Mouse (Mus musculus) limb, embryonic 10.5 days (tissue): Measurements from ENCODE around the gene Eef1a2. TPM values are rescaled to one million over a fixed set of nuclear protein-coding genes. Genes with fewer than 3 reads are reported as not detected.
"Not testable (repeated sequence)": the region's sequence is repeated elsewhere in the genome, so short reads cannot be mapped to it uniquely, and the experiment has no call there.

Experiments
- DNase-seq: peaks from one replicate; pipeline ENCODE4 v3.0.0-alpha.2; 2017; ENCODE audit warnings: low spot score
- H3K27ac ChIP-seq: fragments of 300-500 bp; sonication (generic); 2 replicates; pipeline ENCODE4 v1.5.1; 2016; ENCODE audit warnings: mild to moderate bottlenecking
- H3K27me3 ChIP-seq: fragments of 300-500 bp; sonication (generic); 2 replicates; pipeline ENCODE4 v1.6.1; 2016; ENCODE audit warnings: low read depth, mild to moderate bottlenecking; ENCODE audit not compliant: poor library complexity, severe bottlenecking
- H3K36me3 ChIP-seq: fragments of 300-500 bp; sonication (generic); 2 replicates; pipeline ENCODE4 v1.6.1; 2016; ENCODE audit warnings: mild to moderate bottlenecking, moderate library complexity
- H3K4me1 ChIP-seq: fragments of 300-500 bp; sonication (generic); 2 replicates; pipeline ENCODE4 v1.6.1; 2016
- H3K4me3 ChIP-seq: fragments of 300-500 bp; sonication (generic); 2 replicates; pipeline ENCODE4 v1.5.1; 2016; ENCODE audit warnings: mild to moderate bottlenecking, moderate library complexity
- H3K9me3 ChIP-seq: fragments of 300-500 bp; sonication (generic); replicated peaks from 2 replicates; pipeline ENCODE4 v1.6.1; 2016; ENCODE audit warnings: mild to moderate bottlenecking
- WGBS: fragments of 180-500 bp; shearing (Covaris S2); methylation state at CpG from one replicate; pipeline ENCODE4 v1.1.7; 2016; 5-methylcytosine and 5-hydroxymethylcytosine counted together
- polyA plus RNA-seq: library from polyadenylated mRNA; unstranded; fragments of >200 nt; fragmentation: Nextera tagmentation; extraction: Ambion mirVana; gene quantifications from 2 replicates; pipeline ENCODE4 v1.2.1, GENCODE M21; 2016

Eef1a2 gene
- not detected in 2 replicates for polyA plus RNA-seq

DNA sequence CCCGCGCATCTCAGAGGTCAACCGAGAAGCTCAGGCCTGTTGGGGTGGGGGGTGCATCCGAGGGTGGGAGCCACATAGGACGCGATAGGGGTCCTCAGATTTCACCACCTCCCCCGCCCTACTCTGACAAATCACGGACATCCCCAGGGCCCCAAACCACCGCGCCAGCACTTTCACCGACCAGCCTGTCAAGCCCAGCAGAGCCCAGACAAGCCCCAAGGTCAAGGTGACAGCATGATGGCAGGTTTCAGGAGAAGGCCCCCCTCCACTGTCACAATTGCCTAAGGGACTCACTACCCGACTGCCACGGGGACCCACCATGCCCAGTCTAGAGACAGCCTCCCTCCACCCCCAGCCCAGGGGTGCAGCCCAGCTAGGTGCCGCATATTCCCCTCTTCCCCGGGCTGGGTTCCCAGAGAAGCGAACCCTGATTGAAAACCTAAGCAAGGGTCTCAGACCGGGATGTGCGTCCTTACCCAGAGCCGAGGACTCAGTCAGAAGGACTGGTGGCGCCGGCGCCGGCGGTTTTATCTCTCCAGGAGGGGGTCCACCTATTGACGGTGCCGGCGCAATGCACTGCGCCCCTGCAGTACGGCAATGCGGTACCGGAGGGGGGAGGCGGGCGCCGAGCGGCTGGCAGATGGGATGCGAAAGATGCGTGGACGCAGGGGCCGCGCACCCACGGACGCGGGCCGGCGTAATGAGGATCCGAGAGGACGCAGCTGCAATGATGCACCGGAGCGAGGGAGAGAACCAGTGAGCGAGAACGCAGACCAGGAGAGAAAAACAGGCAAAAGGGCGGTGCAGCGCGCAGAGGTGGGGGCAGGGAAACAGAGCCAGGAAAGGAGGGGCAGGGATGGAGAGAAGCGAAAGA is at the start of gene Eef1a2:
TSS of gene Eef1a2 (minus strand) at position 767 of the 874 bp plus-strand sequence.
- Histone ChIP-seq H3K9me3 (no peaks in the 10 kb centered on the region), H3K27me3 (peaks cover 76% of the 10 kb centered on the region), H3K27ac (no peak within 1 kb of the TSS), H3K4me1 (peaks cover 18% of the 10 kb centered on the region), H3K4me3 (peak within 1 kb of the TSS; percentile 42), H3K36me3 (no peaks in the 10 kb centered on the region)
- peak; percentile 40 for DNase-seq
- 4% methylated on average over 55 of the region's 55 CpGs for WGBS

DNA sequence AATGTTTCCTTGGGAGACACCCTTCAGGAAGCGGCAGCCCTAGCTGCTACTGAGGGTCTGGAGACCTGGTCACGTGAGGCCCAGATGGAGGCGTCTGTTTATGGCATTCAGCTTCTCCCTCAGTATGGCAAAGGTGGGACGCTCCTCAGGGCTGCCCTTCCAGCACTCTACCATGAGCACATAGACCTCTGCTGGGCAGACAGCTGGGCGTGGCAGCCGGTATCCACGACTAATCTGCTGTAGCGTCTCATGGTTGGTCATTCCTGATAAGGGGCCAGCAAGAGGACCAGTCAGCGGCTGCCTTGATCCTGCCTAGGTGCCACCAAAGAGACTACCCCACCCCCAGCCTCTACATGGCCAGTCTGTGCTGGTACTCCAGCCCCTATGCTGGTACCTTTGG is 49.3 kb upstream of the Eef1a2 start:
- Histone ChIP-seq H3K27me3 (peaks cover 24% of the 10 kb centered on the region), H3K27ac (no peak overlapping the region), H3K4me3 (no peak overlapping the region), H3K9me3 (no peaks in the 10 kb centered on the region), H3K4me1 (peaks cover 8% of the 10 kb centered on the region), H3K36me3 (no peaks in the 10 kb centered on the region)
- 82% methylated on average over 9 of the region's 9 CpGs for WGBS
- DNase-seq, result no peak

DNA sequence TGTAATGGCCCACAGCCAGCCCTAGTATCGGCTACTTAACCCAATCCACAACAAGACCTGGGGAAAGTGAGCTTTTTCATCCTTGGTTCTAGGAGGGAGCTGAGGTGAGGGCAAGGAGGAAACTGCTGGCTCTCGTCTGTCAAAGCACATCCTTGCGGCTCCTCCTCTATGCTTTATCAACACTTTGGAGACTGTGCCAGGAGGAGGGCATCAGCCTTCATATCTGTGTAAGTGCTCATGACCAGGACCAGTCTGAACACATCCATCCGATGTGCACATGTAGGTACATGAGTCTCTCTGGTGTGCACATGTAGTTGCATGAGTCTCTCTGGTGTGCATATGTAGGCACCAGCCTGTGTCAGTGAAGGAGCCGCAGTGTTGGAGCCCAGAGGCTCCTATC is 48.9 kb upstream of the Eef1a2 start:
- DNase-seq, result no peak
- Histone ChIP-seq H3K4me3 (no peak overlapping the region), H3K36me3 (no peaks in the 10 kb centered on the region), H3K4me1 (0 out of 2 replicates have a peak, but pooled peaks cover 7% of the 10 kb centered on the region), H3K27ac (no peak overlapping the region), H3K27me3 (peaks cover 21% of the 10 kb centered on the region), H3K9me3 (no peaks in the 10 kb centered on the region)
- WGBS, result 85% methylated on average over 5 of the region's 5 CpGs

DNA sequence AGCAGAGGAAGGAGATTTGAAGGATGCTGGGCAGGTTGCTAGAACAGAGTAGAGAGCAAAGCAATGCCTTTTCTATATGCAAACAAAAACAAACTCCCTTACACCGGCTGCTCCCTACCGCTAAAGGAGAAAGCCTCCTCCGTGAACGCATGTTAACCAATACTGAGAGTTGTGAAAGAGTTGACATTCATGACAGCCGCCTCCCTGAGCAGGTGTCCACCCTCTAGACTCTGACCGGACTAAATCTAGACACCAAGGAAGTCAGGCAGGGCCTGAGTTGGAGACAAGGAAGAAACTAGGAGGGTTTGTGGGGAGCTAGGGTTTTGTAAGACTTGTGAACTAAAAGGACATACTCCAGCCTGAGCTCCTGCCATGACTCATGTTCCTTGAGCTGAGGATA is 46.1 kb upstream of the Eef1a2 start:
- Histone ChIP-seq H3K36me3 (no peaks in the 10 kb centered on the region), H3K9me3 (no peaks in the 10 kb centered on the region), H3K4me3 (no peak overlapping the region), H3K4me1 (0 out of 2 replicates have a peak, but pooled peaks cover 2% of the 10 kb centered on the region), H3K27ac (no peak overlapping the region), H3K27me3 (peaks cover 6% of the 10 kb centered on the region; the same call in 1 of the 2 replicates)
- 90% methylated on average over 6 of the region's 6 CpGs for WGBS
- DNase-seq, result no peak

DNA sequence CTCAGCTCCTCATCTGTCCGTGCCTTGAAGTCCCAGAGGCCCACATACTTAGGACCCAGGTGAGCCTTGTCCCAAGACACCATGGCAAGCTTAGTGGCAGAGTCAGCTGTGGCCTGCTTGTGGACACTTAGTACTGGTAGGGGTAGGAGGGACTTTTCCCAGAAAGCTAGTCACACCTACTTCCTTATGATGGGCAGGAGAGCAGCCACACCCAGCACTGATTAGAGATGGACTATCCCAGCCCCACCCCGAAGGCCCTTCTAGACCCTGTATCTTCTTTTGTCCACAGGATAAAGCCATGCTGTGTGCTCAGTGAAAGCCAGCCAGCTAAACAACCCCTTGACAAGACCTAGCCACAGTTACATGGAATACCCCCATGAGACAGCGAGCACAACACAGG is 45.6 kb upstream of the Eef1a2 start, which contains the start of gene Ptk6:
TSS of gene Ptk6 (minus strand) at position 368 of the 400 bp plus-strand sequence.
- WGBS, result 88% methylated on average over 3 of the region's 3 CpGs
- DNase-seq, result no peak
- no peak within 1 kb of the TSS for H3K4me3 ChIP-seq

DNA sequence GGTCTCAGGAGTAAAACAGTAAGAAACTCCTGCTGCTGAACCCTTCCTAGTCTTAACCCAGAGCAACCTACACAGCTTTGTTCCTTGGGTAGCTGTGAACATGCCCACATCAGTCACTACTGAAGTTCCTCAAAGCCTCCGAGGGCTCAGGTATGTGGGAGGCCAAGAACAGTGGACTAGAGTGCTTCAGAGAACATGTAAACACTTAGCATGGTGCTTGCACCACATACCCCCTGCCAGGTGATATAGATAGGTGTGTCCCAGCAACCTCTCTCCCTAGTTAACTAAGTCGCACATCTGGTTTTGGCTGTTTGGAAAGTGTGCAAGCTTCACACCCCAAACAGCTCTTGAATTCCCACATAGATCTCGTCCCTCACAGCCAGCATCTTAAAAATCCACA is 44.8 kb upstream of the Eef1a2 start:
- H3K4me1 ChIP-seq, result no peaks in the 10 kb centered on the region
- H3K27ac ChIP-seq, result no peak overlapping the region
- no peaks in the 10 kb centered on the region for H3K9me3 ChIP-seq
- 77% methylated on average over 3 of the region's 3 CpGs for WGBS
- no peak for DNase-seq
- 0 out of 2 replicates have a peak, but pooled peaks cover 3% of the 10 kb centered on the region for H3K27me3 ChIP-seq
- no peak overlapping the region for H3K4me3 ChIP-seq
- no peaks in the 10 kb centered on the region for H3K36me3 ChIP-seq

More for the DNA sequence above, 45.6 kb upstream of the Eef1a2 start, which contains the start of gene Ptk6:
- Histone ChIP-seq H3K9me3 (no peaks in the 10 kb centered on the region), H3K27ac (no peak within 1 kb of the TSS), H3K36me3 (no peaks in the 10 kb centered on the region), H3K4me1 (0 out of 2 replicates have a peak, but pooled peaks cover 2% of the 10 kb centered on the region), H3K27me3 (peaks cover 6% of the 10 kb centered on the region; the same call in 1 of the 2 replicates)

DNA sequence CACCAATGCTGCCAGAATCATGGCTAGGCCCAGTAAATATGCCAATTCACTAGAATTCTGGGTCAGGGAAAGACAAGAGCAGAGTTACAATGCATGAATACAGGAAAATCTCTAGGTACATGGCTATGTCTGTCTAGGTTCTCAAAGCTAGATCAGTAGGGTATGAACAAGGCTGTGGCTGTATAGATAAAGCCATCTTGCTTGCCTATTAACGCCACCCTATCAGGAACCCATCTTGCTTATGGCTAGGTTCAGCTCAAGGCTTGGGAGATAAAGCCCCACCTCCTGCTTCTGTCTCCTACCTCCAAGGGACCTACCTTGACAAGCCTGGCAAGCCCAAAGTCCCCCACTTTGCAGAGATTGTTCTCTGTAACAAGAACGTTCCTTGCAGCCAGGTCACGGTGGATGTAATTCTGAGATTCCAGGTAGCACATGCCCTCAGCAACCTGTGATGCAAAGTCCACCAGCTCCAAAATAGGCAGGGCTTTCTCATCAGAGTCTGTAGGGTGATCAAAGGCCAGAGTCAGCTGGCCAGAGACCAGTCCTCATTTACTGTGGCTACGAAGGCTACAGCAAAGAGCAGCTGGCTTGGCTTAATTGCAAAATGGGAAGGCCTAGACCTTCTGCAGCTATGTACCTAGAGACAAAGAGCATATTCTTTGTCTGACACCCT is 40.0 kb upstream of the Eef1a2 start:
- H3K9me3 ChIP-seq, result no peaks in the 10 kb centered on the region
- WGBS, result 84% methylated on average over 4 of the region's 4 CpGs
- no peaks in the 10 kb centered on the region for H3K27me3 ChIP-seq
- H3K27ac ChIP-seq, result no peak overlapping the region
- H3K36me3 ChIP-seq, result no peaks in the 10 kb centered on the region
- H3K4me3 ChIP-seq, result no peak overlapping the region
- DNase-seq, result no peak
- no peaks in the 10 kb centered on the region for H3K4me1 ChIP-seq

DNA sequence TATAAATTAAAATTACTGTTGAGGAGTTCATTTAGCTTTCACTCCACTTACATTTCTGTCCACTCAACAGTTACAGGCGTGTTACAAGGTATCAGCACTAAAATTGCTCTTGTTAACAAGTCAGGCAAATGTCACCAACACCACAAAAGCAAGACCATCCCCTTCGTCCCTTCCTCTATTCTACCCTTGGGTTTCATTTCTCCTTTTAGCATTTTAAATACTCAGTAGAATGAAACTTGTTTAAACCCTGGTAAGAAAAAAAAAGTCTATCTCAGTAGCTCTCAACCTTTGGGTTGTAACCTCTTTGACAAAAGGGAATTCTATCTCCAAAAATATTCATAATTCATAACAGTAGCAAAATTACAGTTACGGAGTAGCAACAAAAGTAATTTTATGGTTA is 36.2 kb upstream of the Eef1a2 start:
- Histone ChIP-seq H3K27me3 (no peaks in the 10 kb centered on the region), H3K4me1 (peaks cover 15% of the 10 kb centered on the region), H3K4me3 (no peak overlapping the region), H3K27ac (no peak overlapping the region), H3K36me3 (peaks cover 15% of the 10 kb centered on the region), H3K9me3 (no peaks in the 10 kb centered on the region)
- no peak for DNase-seq
- 84% methylated on average over 3 of the region's 3 CpGs for WGBS

DNA sequence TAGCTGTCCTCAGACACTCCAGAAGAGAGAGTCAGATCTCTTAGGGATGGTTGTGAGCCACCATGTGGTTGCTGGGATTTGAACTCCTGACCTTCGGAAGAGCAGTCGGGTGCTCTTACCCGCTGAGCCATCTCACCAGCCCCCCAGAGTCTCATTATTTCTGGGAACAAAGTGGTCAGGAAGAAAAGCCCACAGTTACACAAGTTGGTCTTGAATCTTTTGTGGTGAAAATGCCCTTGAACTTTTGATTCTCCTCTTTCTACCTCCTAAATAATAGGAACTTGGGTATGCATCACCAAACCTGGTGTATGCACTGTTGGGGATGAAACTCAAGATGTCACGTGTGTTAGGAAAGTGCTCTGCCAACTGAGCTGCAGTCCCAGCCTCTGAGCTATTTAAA is 35.1 kb upstream of the Eef1a2 start:
- WGBS, result 71% methylated on average over 4 of the region's 4 CpGs
- Histone ChIP-seq H3K27ac (no peak overlapping the region), H3K27me3 (no peaks in the 10 kb centered on the region), H3K9me3 (no peaks in the 10 kb centered on the region), H3K4me1 (peaks cover 16% of the 10 kb centered on the region), H3K4me3 (no peak overlapping the region), H3K36me3 (peaks cover 15% of the 10 kb centered on the region)
- DNase-seq, result no peak

DNA sequence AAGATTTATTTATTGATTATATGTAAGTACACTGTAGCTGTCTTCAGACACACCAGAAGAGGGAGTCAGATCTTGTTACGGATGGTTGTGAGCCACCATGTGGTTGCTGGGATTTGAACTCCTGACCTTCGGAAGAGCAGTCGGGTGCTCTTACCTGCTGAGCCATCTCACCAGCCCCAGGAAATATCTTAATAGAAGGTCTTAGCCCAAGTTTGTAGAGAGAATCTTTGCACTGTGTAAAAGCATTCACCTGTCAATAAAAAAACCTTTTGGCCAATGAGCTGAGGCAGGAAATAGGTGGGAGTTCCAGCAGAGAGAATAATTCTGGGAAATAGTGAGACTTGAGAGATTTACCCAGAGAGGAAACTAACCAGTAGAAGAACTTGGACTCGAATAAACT is 34.6 kb upstream of the Eef1a2 start:
- not testable (repeated sequence) for DNase-seq, H3K9me3 ChIP-seq, H3K27ac ChIP-seq, H3K4me3 ChIP-seq, H3K27me3 ChIP-seq
- Histone ChIP-seq H3K36me3 (peaks cover 15% of the 10 kb centered on the region), H3K4me1 (peaks cover 16% of the 10 kb centered on the region)
- WGBS, result 81% methylated on average over 4 of the region's 4 CpGs

DNA sequence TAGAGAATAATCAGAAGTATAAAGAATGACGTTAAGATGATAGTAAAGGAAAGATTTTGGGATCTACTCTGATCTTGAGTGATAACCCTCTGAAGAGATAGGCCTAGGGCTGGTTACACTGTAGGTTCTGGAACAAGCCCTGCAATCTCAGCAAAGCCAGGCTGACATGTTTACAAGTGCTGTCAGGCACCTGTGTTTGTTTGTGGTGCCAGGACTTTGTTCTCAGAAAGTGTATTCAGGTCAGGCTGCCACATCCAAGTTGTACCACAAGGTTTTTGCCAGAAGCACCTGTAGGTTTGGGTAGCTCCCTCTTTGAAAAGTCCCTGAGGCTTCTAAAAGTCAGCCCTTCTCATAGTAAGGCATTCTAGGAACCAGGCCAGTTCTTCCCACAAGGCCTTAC is 32.5 kb upstream of the Eef1a2 start:
- no peak overlapping the region; the same call in 1 of the 2 replicates for H3K4me3 ChIP-seq
- no peak for DNase-seq
- H3K27me3 ChIP-seq, result no peaks in the 10 kb centered on the region
- no peak overlapping the region; the same call in 1 of the 2 replicates for H3K27ac ChIP-seq
- 89% methylated on average over 1 of the region's 1 CpGs for WGBS
- H3K36me3 ChIP-seq, result peaks cover 15% of the 10 kb centered on the region
- peaks cover 16% of the 10 kb centered on the region for H3K4me1 ChIP-seq
- H3K9me3 ChIP-seq, result no peaks in the 10 kb centered on the region

DNA sequence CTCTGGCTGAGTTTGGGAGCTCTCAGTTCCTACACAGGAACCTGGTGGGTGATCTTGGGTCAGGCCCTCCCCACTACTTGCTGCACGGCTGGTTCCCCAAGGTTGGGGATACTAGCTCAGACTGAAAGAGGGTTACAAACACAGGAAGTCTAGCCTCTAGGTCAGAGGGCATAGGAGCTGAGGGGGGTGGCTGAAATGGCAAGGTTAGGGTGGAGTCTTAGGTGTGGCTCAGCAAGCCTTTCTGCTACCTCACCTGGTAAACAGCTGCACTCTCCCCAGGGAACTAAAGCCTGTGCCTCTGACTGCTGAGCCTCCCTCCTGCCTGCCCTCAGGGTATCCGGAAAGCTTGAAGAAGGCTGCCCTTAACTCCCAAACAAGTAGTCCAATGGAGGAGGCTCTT is 31.9 kb upstream of the Eef1a2 start:
- Histone ChIP-seq H3K36me3 (peaks cover 15% of the 10 kb centered on the region), H3K4me3 (peak overlapping the region; percentile 68), H3K27me3 (no peaks in the 10 kb centered on the region), H3K4me1 (peaks cover 16% of the 10 kb centered on the region), H3K9me3 (no peaks in the 10 kb centered on the region), H3K27ac (peak overlapping the region; percentile 98)
- WGBS, result 53% methylated on average over 2 of the region's 2 CpGs
- DNase-seq, result peak; percentile 38
